In the genomic region with DNA sequence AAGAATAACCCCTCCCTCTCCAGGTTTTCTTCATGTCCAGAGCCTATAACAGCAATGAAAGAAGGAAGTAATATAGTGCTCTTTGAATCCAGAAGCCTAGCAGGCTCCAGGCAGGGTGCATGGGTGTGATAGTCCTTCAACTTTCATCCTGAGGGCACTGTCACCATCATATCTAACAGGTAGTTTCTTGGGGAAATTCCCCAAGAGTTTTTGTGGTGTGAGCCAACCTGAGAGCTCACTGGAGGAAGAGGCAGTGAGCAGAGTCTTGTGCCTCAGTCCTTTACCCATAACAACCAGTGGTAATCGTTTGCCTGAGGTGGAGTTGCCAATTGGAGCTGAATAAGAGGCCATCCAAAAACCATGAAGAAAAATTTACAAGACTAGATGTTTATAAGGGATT, we compare ENCODE assay signal across 25 mouse cellular contexts.
"Had no signal": no experiment of that assay in that cellular context is flagged by ENCODE, and none has a peak within 500 bp of the region (broad histone marks: within the 10 kb centered on the region; RNA-seq: fewer than 3 reads in every experiment).

No protein-coding gene starts in this region.

- H3K9ac ChIP-seq: heart, embryonic 12.5 days; hindbrain, embryonic 12.5 days; hindbrain, embryonic 14.5 days; intestine, embryonic 15.5 days; limb, embryonic 13.5 days; limb, embryonic 15.5 days; liver, embryonic 12.5 days; liver, embryonic 14.5 days had no signal

- H3K4me3 ChIP-seq: gastrocnemius, adult 2 months; heart, embryonic 10.5 days; heart, embryonic 12.5 days; hindbrain, embryonic 12.5 days; intestine, embryonic 15.5 days; layer of hippocampus, adult 2 months; limb, embryonic 13.5 days; limb, embryonic 15.5 days; liver, embryonic 12.5 days had no signal

- ATAC-seq: hindbrain, embryonic 16.5 days; intestine, embryonic 15.5 days; liver, embryonic 12.5 days had no signal

- DNase-seq: gastrocnemius, adult 2 months; gastrocnemius, postnatal 10 days; gastrocnemius, postnatal 25 days; heart, postnatal 14 days; heart, postnatal 36 days; kidney, adult 18-20 months; kidney, adult 8-10 months; kidney, postnatal 10 days; kidney, postnatal 25 days; kidney, postnatal 4 days; layer of hippocampus, adult 9-11 months; layer of hippocampus, postnatal 36 days; left cerebral cortex, postnatal 4 days; lung, adult 18-20 months had no signal

- H3K36me3 ChIP-seq: heart, embryonic 10.5 days; heart, embryonic 12.5 days; hindbrain, embryonic 12.5 days; intestine, embryonic 15.5 days; limb, embryonic 13.5 days; limb, embryonic 15.5 days; liver, embryonic 12.5 days had no signal

- H3K27ac ChIP-seq: gastrocnemius, adult 2 months; heart, embryonic 10.5 days; hindbrain, embryonic 12.5 days; hindbrain, embryonic 14.5 days; intestine, embryonic 15.5 days; layer of hippocampus, adult 2 months; limb, embryonic 13.5 days; limb, embryonic 15.5 days; liver, embryonic 12.5 days; liver, embryonic 14.5 days had no signal

- H3K4me1 ChIP-seq: heart, embryonic 10.5 days; heart, embryonic 12.5 days; hindbrain, embryonic 12.5 days; intestine, embryonic 15.5 days; limb, embryonic 13.5 days; limb, embryonic 15.5 days; liver, embryonic 12.5 days had no signal

- H3K27me3 ChIP-seq: heart, embryonic 12.5 days; hindbrain, embryonic 12.5 days; intestine, embryonic 15.5 days; limb, embryonic 13.5 days; limb, embryonic 15.5 days; liver, embryonic 12.5 days had no signal

- H3K9me3 ChIP-seq: heart, embryonic 10.5 days; heart, embryonic 12.5 days; hindbrain, embryonic 12.5 days; intestine, embryonic 15.5 days; limb, embryonic 13.5 days; limb, embryonic 15.5 days; liver, embryonic 12.5 days had no signal

- H3K4me2 ChIP-seq: heart, embryonic 12.5 days; hindbrain, embryonic 12.5 days; hindbrain, embryonic 14.5 days; intestine, embryonic 15.5 days; limb, embryonic 13.5 days; limb, embryonic 15.5 days; liver, embryonic 12.5 days had no signal
